ENCODE assay signal across 9 mouse cellular contexts in genomic region chr4:150663192-150663591, GRCm38 (mm10). TPM values are rescaled to one million over a fixed set of nuclear protein-coding genes. Genes with fewer than 3 reads are reported as not detected.
DNase-seq lines count a peak whose midpoint lies in the region; ATAC-seq and TF ChIP-seq lines count a peak whose summit lies in the region.
"Had no signal": no experiment of that assay in that cellular context is flagged by ENCODE, and none has a peak within 500 bp of the region (broad histone marks: within the 10 kb centered on the region; RNA-seq: fewer than 3 reads in every experiment).

No protein-coding gene starts in this region.

- 0 out of 2 replicates have a peak, but pooled peaks cover 2% of the 10 kb centered on the region for H3K27me3 ChIP-seq in heart, embryonic 11.5 days (ENCODE audit: control insufficient read depth, insufficient read depth, low read length)
- H3K27me3 ChIP-seq in G1E (ENCODE audit: insufficient read depth, low read length) = peaks cover 10% of the 10 kb centered on the region; the same call in 1 of the 2 replicates

- TF ChIP-seq POLR2A in olfactory bulb, adult 2 months (IDR thresholded peaks at IDR 0.05; ENCODE audit: insufficient read depth, low read depth, low read length) = no peak

- H3K4me3 ChIP-seq in heart, embryonic 11.5 days (ENCODE audit: low read depth, low read length) = no peak overlapping the region
- no peak overlapping the region for H3K4me3 ChIP-seq in G1E (ENCODE audit: low read depth, low read length)
- no peak overlapping the region for H3K4me3 ChIP-seq in olfactory bulb, adult 2 months (ENCODE audit: insufficient read depth, low read depth, low read length)
- H3K4me3 ChIP-seq: erythroblast, embryonic 14.5 days had no signal

- no peak for ATAC-seq in heart, embryonic 11.5 days (replicated peaks; ENCODE audit: insufficient number of reproducible peaks, low FRiP score, low TSS enrichment)
- no peak for ATAC-seq in G1E (ENCODE audit: extremely low read depth, insufficient number of reproducible peaks, low FRiP score, poor library complexity, severe bottlenecking)

- DNase-seq in heart, postnatal 4 days = peak; percentile 53
- peak; percentile 84 for DNase-seq in A20 (ENCODE audit: low read depth, low spot score)
- no peak for DNase-seq in G1E (ENCODE audit: low spot score)
- peak; percentile 71 for DNase-seq in induced T-regulatory cell, adult 2 months (ENCODE audit: low read depth)
- no peak for DNase-seq in frontal cortex, postnatal 25 days (ENCODE audit: low spot score in 2 of 2)
- DNase-seq in heart, postnatal 25 days (ENCODE audit: low spot score) = no peak

- no peak overlapping the region for H3K4me2 ChIP-seq in heart, embryonic 11.5 days

- no peaks in the 10 kb centered on the region for H3K4me1 ChIP-seq in heart, embryonic 11.5 days (ENCODE audit: control insufficient read depth, insufficient read depth, low read length)
- peaks cover 36% of the 10 kb centered on the region for H3K4me1 ChIP-seq in G1E (ENCODE audit: insufficient read depth, low read depth, low read length)
- H3K4me1 ChIP-seq in olfactory bulb, adult 2 months (ENCODE audit: control insufficient read depth, insufficient read depth, low read length) = peaks cover 8% of the 10 kb centered on the region

- no peaks in the 10 kb centered on the region for H3K36me3 ChIP-seq in heart, embryonic 11.5 days (ENCODE audit: control insufficient read depth, insufficient read depth, low read length)
- H3K36me3 ChIP-seq in G1E (replicated peaks) = no peaks in the 10 kb centered on the region

- 57% methylated on average over 12 of the region's 12 CpGs for WGBS in heart, embryonic 11.5 days (ENCODE audit: insufficient replicate concordance)
- WGBS in olfactory bulb, adult 2 months = 59% methylated on average over 12 of the region's 12 CpGs

- H3K9ac ChIP-seq in heart, embryonic 11.5 days (ENCODE audit: low read depth, low read length) = no peak overlapping the region

- intact Hi-C loops in heart, postnatal 25 days (cut with DNase I) = no loop called here

- peak; percentile 61 for TF ChIP-seq CTCF in G1E (IDR thresholded peaks at IDR 0.05; ENCODE audit: low read depth, low read length)
- TF ChIP-seq CTCF in olfactory bulb, adult 2 months (IDR thresholded peaks at IDR 0.05; ENCODE audit: insufficient read depth, low read depth, low read length) = peak; percentile 49; the same call in 1 of the 2 replicates

- H3K9me3 ChIP-seq in heart, embryonic 11.5 days (replicated peaks; ENCODE audit: control insufficient read depth, low read length) = no peaks in the 10 kb centered on the region
- 0 out of 2 replicates have a peak, but pooled peaks cover 5% of the 10 kb centered on the region for H3K9me3 ChIP-seq in G1E (replicated peaks)

- no peak overlapping the region for H3K27ac ChIP-seq in heart, embryonic 11.5 days (ENCODE audit: low read depth, low read length)
- no peak overlapping the region for H3K27ac ChIP-seq in olfactory bulb, adult 2 months (ENCODE audit: insufficient read depth, low read depth, low read length)

RNA-seq across cellular contexts. Expression of gene Slc45a1, which starts 11.2 kb away (rescaled TPM):
- not detected for total RNA-seq in heart, postnatal 4 days (2021)
- 0.04 TPM in 1 of 2 replicates, not detected in the other for polyA plus RNA-seq in heart, embryonic 11.5 days (2014; fragmentation: Nextera tagmentation; extraction: Ambion mirVana)
- total RNA-seq in G1E (2014; fragmentation: Nextera tagmentation) = not detected in 2 replicates
- total RNA-seq in G1E (2017) = 0.22 TPM in 1 of 2 replicates, not detected in the other
- not detected in 2 replicates for polyA plus RNA-seq in G1E (2012)
- not detected in 2 replicates for polyA plus RNA-seq in olfactory bulb, adult 2 months (2012; ENCODE audit: insufficient read depth, insufficient read length, low replicate concordance, missing spikeins)
- total RNA-seq in heart, postnatal 25 days (2021) = not detected
- polyA plus RNA-seq: erythroblast, embryonic 14.5 days had no signal

Comparison
In these comparisons a context has a peak if more than half of its experiments do, and no peak if none do; other contexts are left out.
1. DNase-seq: peak in heart, postnatal 4 days (single experiment), A20 (single experiment) and induced T-regulatory cell, adult 2 months (single experiment); none in G1E (single experiment), frontal cortex, postnatal 25 days (0 of 2) and heart, postnatal 25 days (single experiment).